Mouse (Mus musculus) CH12.LX (cell line): Measurements from ENCODE around the gene Mettl16. TPM values are rescaled to one million over a fixed set of nuclear protein-coding genes. Genes with fewer than 3 reads are reported as not detected.

ENCODE experiments used
- DNase-seq: peaks from one replicate; pipeline ENCODE4 v3.0.0-alpha.2; 2013; ENCODE audit errors: extremely low read depth
- H3K27ac ChIP-seq: 2 replicates; pipeline ENCODE4 v1.5.1; 2012; ENCODE audit warnings: low read depth, mild to moderate bottlenecking, control low read depth, moderate library complexity; ENCODE audit not compliant: insufficient read depth
- H3K27me3 ChIP-seq: replicated peaks from 2 replicates; pipeline ENCODE3; 2012; ENCODE audit warnings: inconsistent platforms
- H3K36me3 ChIP-seq, 2 experiments: replicated peaks in 1 of 2; 2 replicates each; pipeline versions ENCODE3 to v1.6.1; 2012; ENCODE audit warnings: inconsistent platforms in 1 of 2, low read length in 1 of 2, mild to moderate bottlenecking in 1 of 2, mixed read lengths in 1 of 2, moderate library complexity in 1 of 2; ENCODE audit not compliant: control insufficient read depth in 1 of 2, insufficient read depth in 1 of 2
- H3K4me1 ChIP-seq, 2 experiments: 2 replicates each; pipeline ENCODE4 v1.6.1; 2012; ENCODE audit warnings: inconsistent platforms in 1 of 2, moderate library complexity in 1 of 2; ENCODE audit not compliant: insufficient read depth in 2 of 2, control insufficient read depth in 1 of 2
- H3K4me2 ChIP-seq: 2 replicates; pipeline ENCODE4 v1.6.1; 2012; ENCODE audit warnings: low read depth, mild to moderate bottlenecking, control low read depth; ENCODE audit not compliant: poor library complexity, insufficient read depth, severe bottlenecking
- H3K4me3 ChIP-seq, 3 experiments: fragments of 150-350 bp in 1 of 3; sonication (generic) in 1 of 3; replicated peaks in 1 of 3; 2 replicates each; pipeline versions ENCODE3 to v1.5.1; 2011 to 2012; ENCODE audit warnings: low read depth in 2 of 3, low read length in 2 of 3, mild to moderate bottlenecking in 2 of 3, moderate library complexity in 2 of 3, control low read depth in 1 of 3, improper control_type of control experiment in 1 of 3, inconsistent platforms in 1 of 3, mixed read lengths in 1 of 3; ENCODE audit not compliant: poor library complexity in 1 of 3
- H3K79me2 ChIP-seq: replicated peaks from 2 replicates; pipeline ENCODE4 v1.6.1; 2012; ENCODE audit warnings: mild to moderate bottlenecking, moderate library complexity; ENCODE audit not compliant: control insufficient read depth, poor library complexity, insufficient read depth, severe bottlenecking; ENCODE audit errors: extremely low read depth
- H3K9ac ChIP-seq: 2 replicates; pipeline ENCODE4 v1.6.1; 2012; ENCODE audit warnings: low read depth, mild to moderate bottlenecking, control low read depth, moderate library complexity; ENCODE audit not compliant: insufficient read depth
- H3K9me3 ChIP-seq: replicated peaks from 2 replicates; pipeline ENCODE3; 2012; ENCODE audit warnings: low read length, inconsistent platforms, mixed read lengths
- BHLHE40 ChIP-seq: IDR thresholded peaks from 2 replicates; pipeline ENCODE4 v1.6.1; 2011; ENCODE audit warnings: mild to moderate bottlenecking, low read depth, low read length, improper control_type of control experiment
- CHD1 ChIP-seq: IDR thresholded peaks from 2 replicates; pipeline ENCODE4 v1.6.1; 2012; ENCODE audit warnings: low read depth, low read length, improper control_type of control experiment, inconsistent platforms
- CTCF ChIP-seq, 2 experiments: IDR thresholded peaks in 1 of 2; conservative IDR thresholded peaks in 1 of 2; 2 replicates each; pipeline ENCODE4 v1.5.1; 2011 to 2012; ENCODE audit warnings: low read depth in 2 of 2, low read length in 2 of 2, improper control_type of control experiment in 1 of 2, inconsistent platforms in 1 of 2, mild to moderate bottlenecking in 1 of 2, moderate library complexity in 1 of 2
- ELF1 ChIP-seq: IDR thresholded peaks from 2 replicates; pipeline ENCODE4 v1.6.1; 2014; ENCODE audit warnings: low read depth, mild to moderate bottlenecking, inconsistent platforms, low read length, improper control_type of control experiment
- EP300 ChIP-seq: IDR thresholded peaks from 2 replicates; pipeline ENCODE4 v1.6.1; 2011; ENCODE audit warnings: low read length, improper control_type of control experiment
- GABPA ChIP-seq: IDR thresholded peaks from 2 replicates; pipeline ENCODE4 v1.6.1; 2012; ENCODE audit warnings: low read depth, low read length, improper control_type of control experiment, inconsistent platforms; ENCODE audit not compliant: insufficient replicate concordance
- HCFC1 ChIP-seq: IDR thresholded peaks from 2 replicates; pipeline ENCODE4 v1.6.1; 2012; ENCODE audit warnings: low read depth, mild to moderate bottlenecking, inconsistent platforms, low read length, improper control_type of control experiment
- IRF4 ChIP-seq: IDR thresholded peaks from 2 replicates; pipeline ENCODE4 v1.6.1; 2014; ENCODE audit warnings: low read depth, mild to moderate bottlenecking, inconsistent platforms, low read length, improper control_type of control experiment
- JUND ChIP-seq: conservative IDR thresholded peaks from 2 replicates; pipeline ENCODE4 v1.6.1; 2011; ENCODE audit warnings: low read depth, low read length, improper control_type of control experiment
- MAX ChIP-seq: IDR thresholded peaks from 2 replicates; pipeline ENCODE4 v1.6.1; 2011; ENCODE audit warnings: low read length, improper control_type of control experiment
- MAZ ChIP-seq: IDR thresholded peaks from 2 replicates; pipeline ENCODE4 v1.6.1; 2012; ENCODE audit warnings: low read depth, mild to moderate bottlenecking, inconsistent platforms, low read length, improper control_type of control experiment, moderate library complexity
- MYC ChIP-seq: IDR thresholded peaks from 2 replicates; pipeline ENCODE4 v1.6.1; 2011; ENCODE audit warnings: low read depth, mild to moderate bottlenecking, improper control_type of control experiment, low read length
- POLR2A ChIP-seq: IDR thresholded peaks from 2 replicates; pipeline ENCODE4 v1.6.1; 2011; ENCODE audit warnings: low read depth, mild to moderate bottlenecking, improper control_type of control experiment, low read length
- RAD21 ChIP-seq: IDR thresholded peaks from 2 replicates; pipeline ENCODE4 v1.6.1; 2011; ENCODE audit warnings: low read depth, mild to moderate bottlenecking, low read length, improper control_type of control experiment, moderate library complexity
- RCOR1 ChIP-seq: conservative IDR thresholded peaks from 2 replicates; pipeline ENCODE4 v1.6.1; 2012; ENCODE audit warnings: low read depth, mild to moderate bottlenecking, inconsistent platforms, low read length, improper control_type of control experiment
- SMC3 ChIP-seq: IDR thresholded peaks from 2 replicates; pipeline ENCODE4 v1.6.1; 2011; ENCODE audit warnings: low read depth, low read length, improper control_type of control experiment
- TCF12 ChIP-seq: IDR thresholded peaks from 2 replicates; pipeline ENCODE4 v1.6.1; 2014; ENCODE audit warnings: low read depth, mild to moderate bottlenecking, inconsistent platforms, low read length, improper control_type of control experiment
- USF1 ChIP-seq: IDR thresholded peaks from 2 replicates; pipeline ENCODE4 v1.6.1; 2014; ENCODE audit warnings: low read depth, mild to moderate bottlenecking, inconsistent platforms, low read length, improper control_type of control experiment
- USF2 ChIP-seq: conservative IDR thresholded peaks from 2 replicates; pipeline ENCODE4 v1.6.1; 2011; ENCODE audit warnings: low read depth, low read length, improper control_type of control experiment
- dilution Hi-C: fragments of 300-500 bp; cut with MboI; formaldehyde crosslinking; loops from 2 replicates; pipeline ENCODE4 v1.14.3; 2020; ENCODE audit warnings: low sequenced_read_pairs; ENCODE audit not compliant: extremely low pct_unique_long_range_greater_than_20kb, extremely low pct_ligation_motif_present
- in situ Hi-C: fragments of 300-500 bp; cut with MboI; formaldehyde crosslinking; loops from 3 replicates; pipeline ENCODE4 v1.14.3; 2019; ENCODE audit warnings: low sequenced_read_pairs, low pct_ligation_motif_present, low pct_unique_long_range_greater_than_20kb, mixed read lengths
- polyA plus RNA-seq: library from polyadenylated mRNA; unstranded; fragments of >175 nt; gene quantifications from 2 replicates; pipeline ENCODE4 v1.2.1, GENCODE M21; 2012; ENCODE audit warnings: low read depth; ENCODE audit not compliant: insufficient read length
- total RNA-seq, 2 experiments: library from RNA; depleted of rRNA; stranded (reverse); fragments of 300-350 nt in 1 of 2; fragments of >200 nt in 1 of 2; gene quantifications; 2 replicates each; pipeline ENCODE4 v1.2.3; 2012 to 2014

Gene Mettl16
- total and polyA plus RNA-seq, 3 experiments = 79.3 to 119 (median 80.0) TPM

DNA sequence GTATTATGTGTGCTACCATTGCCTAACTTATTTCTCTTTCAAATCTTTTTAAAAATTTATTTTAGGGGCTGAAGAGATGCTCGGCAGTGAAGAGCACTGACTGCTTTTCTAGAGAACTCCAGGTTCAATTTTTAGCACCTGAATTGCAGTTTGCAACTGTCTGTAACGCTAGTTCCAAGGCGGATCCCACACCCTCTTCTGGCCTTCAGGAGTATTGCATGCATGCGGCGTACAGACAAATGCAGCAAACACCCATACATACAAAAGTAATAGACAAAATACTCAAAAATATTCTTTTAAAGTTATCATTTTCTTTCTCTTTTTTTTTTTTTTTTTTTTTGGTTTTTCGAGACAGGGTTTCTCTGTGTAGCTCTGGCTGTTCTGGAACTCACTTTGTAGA is 2.6 kb upstream of the Mettl16 start:
- DNase-seq = peak; percentile 53
- Histone ChIP-seq H3K4me1 (peaks cover 8 to 25% of the 10 kb centered on the region in 2 experiments), H3K4me3 (no peak overlapping the region), H3K36me3 (peaks cover 3 to 8% of the 10 kb centered on the region in 2 experiments), H3K79me2 (peaks cover 22% of the 10 kb centered on the region)
- in situ Hi-C loops = no loop called here
- no peak for TF ChIP-seq POLR2A
- TF ChIP-seq MYC = peak; percentile 64; the same call in 1 of the 2 replicates
- TF ChIP-seq MAZ = no peak
- no peak for TF ChIP-seq RCOR1
- TF ChIP-seq SMC3 = peak; percentile 69
- no peak for TF ChIP-seq IRF4
- peak; percentile 53 for TF ChIP-seq RAD21
- TF ChIP-seq CHD1 = no peak
- no peak for TF ChIP-seq HCFC1
- peak; percentile 56 to 73 for TF ChIP-seq CTCF (conservative IDR thresholded peaks at IDR 0.05 in 1 of 2, IDR thresholded peaks at IDR 0.05 in 1 of 2; ENCODE audit: low read depth in 2 of 2, low read length in 2 of 2)
- TF ChIP-seq EP300 = no peak
- no peak for TF ChIP-seq ELF1
- 0 out of 2 replicates have a peak, but pooled peaks have one; percentile 12 for TF ChIP-seq JUND
- no peak for TF ChIP-seq TCF12
- TF ChIP-seq, all 38 proteins: peak for 5
- H3K9me3 ChIP-seq = no peaks in the 10 kb centered on the region
- H3K4me2 ChIP-seq = no peak overlapping the region
- H3K27ac ChIP-seq = no peak overlapping the region
- H3K27me3 ChIP-seq = no peaks in the 10 kb centered on the region
- H3K9ac ChIP-seq = no peak overlapping the region
- dilution Hi-C loops = no loop called here

DNA sequence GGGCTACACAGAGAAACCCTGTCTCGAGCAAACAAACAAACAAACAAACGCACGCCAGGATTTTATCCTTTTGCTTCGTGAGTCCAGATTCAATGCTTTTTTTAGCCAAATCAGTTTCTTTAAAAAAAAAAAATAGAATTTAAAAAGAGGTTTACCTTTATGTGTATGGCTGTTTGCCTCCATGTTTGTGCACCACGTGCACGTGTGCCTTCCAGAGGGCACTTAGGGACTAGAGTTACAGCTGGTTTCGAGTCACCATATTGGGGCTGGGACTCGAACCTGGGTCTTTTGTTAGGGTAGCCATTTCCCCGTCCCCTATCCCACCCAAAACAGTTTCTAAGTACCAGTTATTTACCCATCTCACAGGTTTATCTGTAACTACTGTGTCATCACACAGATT is 593 bp upstream of the Mettl16 start:
- H3K36me3 ChIP-seq = peaks cover 18 to 28% of the 10 kb centered on the region in 2 experiments
- no peak overlapping the region; the same call in 1 of the 2 replicates for H3K27ac ChIP-seq
- in situ Hi-C loops = no loop called here
- H3K4me1 ChIP-seq = peaks cover 4 to 30% of the 10 kb centered on the region in 2 experiments
- H3K4me3 ChIP-seq = peak overlapping the region; percentile 50 to 79 (median 61)
- H3K27me3 ChIP-seq = no peaks in the 10 kb centered on the region
- H3K9ac ChIP-seq = peak overlapping the region; percentile 77
- H3K4me2 ChIP-seq = peak overlapping the region; percentile 48
- TF ChIP-seq GABPA (no peak), RAD21 (no peak), MAX (peak; percentile 79), JUND (no peak), CTCF (conservative IDR thresholded peaks at IDR 0.05 in 1 of 2, IDR thresholded peaks at IDR 0.05 in 1 of 2; ENCODE audit: low read depth in 2 of 2, low read length in 2 of 2) (no peak), USF1 (no peak), RCOR1 (no peak), BHLHE40 (peak; percentile 77), SMC3 (no peak), POLR2A (no peak), MYC (peak; percentile 71; the same call in 1 of the 2 replicates), USF2 (no peak)
- TF ChIP-seq, all 38 proteins: peak for 3
- Histone ChIP-seq H3K79me2 (peaks cover 40% of the 10 kb centered on the region), H3K9me3 (no peaks in the 10 kb centered on the region)
- dilution Hi-C loops = no loop called here
- DNase-seq = peak; percentile 57
